Mouse (Mus musculus) heart, postnatal 4 days (tissue): ENCODE results near the gene Safb2. TPM values are rescaled to one million over a fixed set of nuclear protein-coding genes. Genes with fewer than 3 reads are reported as not detected.

ENCODE experiments used
- DNase-seq: peaks from one replicate; pipeline ENCODE4 v3.0.0; 2021
- total RNA-seq, 2 experiments: library from RNA; stranded (reverse); gene quantifications; 2 replicates each; pipeline ENCODE4 v1.2.3; 2021

Safb2 gene
- total RNA-seq, 2 experiments from 2014 or later: 69.2 to 70.0 TPM

- DNase-seq: peak; percentile 95
Observed at GRCm38 (mm10) chr17:56609452-56610171, 25.2 kb upstream of the Safb2 start, which contains the start of gene 2410015M20Rik. Gene 2410015M20Rik, minus strand, starts transcription at chr17:56609771.

GRCm38 (mm10) chr17:56608699-56609098 is 24.3 kb upstream of the Safb2 start:
- no peak for DNase-seq

- no peak for DNase-seq
Observed at GRCm38 (mm10) chr17:56607521-56608062, 23.2 kb upstream of the Safb2 start.

- no peak for DNase-seq
Observed at GRCm38 (mm10) chr17:56605431-56605830, 21.0 kb upstream of the Safb2 start.

- DNase-seq: no peak
Observed at GRCm38 (mm10) chr17:56604422-56604821, 20.0 kb upstream of the Safb2 start.

- no peak for DNase-seq
Observed at GRCm38 (mm10) chr17:56604070-56604380, 19.6 kb upstream of the Safb2 start.

GRCm38 (mm10) chr17:56603186-56604069 is 19.0 kb upstream of the Safb2 start:
- DNase-seq: no peak

GRCm38 (mm10) chr17:56593527-56594271 is 9.3 kb upstream of the Safb2 start:
- DNase-seq: peak; percentile 54

GRCm38 (mm10) chr17:56592553-56592952 is 8.2 kb upstream of the Safb2 start:
- DNase-seq: no peak

GRCm38 (mm10) chr17:56588921-56589320 is 4.5 kb upstream of the Safb2 start:
- DNase-seq: no peak

- no peak for DNase-seq
Observed at GRCm38 (mm10) chr17:56587773-56588172, 3.4 kb upstream of the Safb2 start.

- peak; percentile 61 for DNase-seq
Observed at GRCm38 (mm10) chr17:56585171-56585821, 911 bp upstream of the Safb2 start.

- DNase-seq: peak; percentile 47
Observed at GRCm38 (mm10) chr17:56583611-56584256, 651 bp downstream of the Safb2 start.

- no peak for DNase-seq
Observed at GRCm38 (mm10) chr17:56583071-56583470, 1.3 kb downstream of the Safb2 start.

GRCm38 (mm10) chr17:56572939-56573338 is 11.4 kb downstream of the Safb2 start:
- DNase-seq: no peak

- no peak for DNase-seq
Observed at GRCm38 (mm10) chr17:56572154-56572553, 12.2 kb downstream of the Safb2 start.

- no peak for DNase-seq
Observed at GRCm38 (mm10) chr17:56570287-56570686, 14.1 kb downstream of the Safb2 start.

- no peak for DNase-seq
Observed at GRCm38 (mm10) chr17:56567370-56567769, 17.0 kb downstream of the Safb2 start.

- DNase-seq: no peak
Observed at GRCm38 (mm10) chr17:56566918-56567317, 17.5 kb downstream of the Safb2 start.

- no peak for DNase-seq
Observed at GRCm38 (mm10) chr17:56566293-56566692, 18.1 kb downstream of the Safb2 start.

GRCm38 (mm10) chr17:56561866-56562265 is 22.5 kb downstream of the Safb2 start:
- DNase-seq: no peak

GRCm38 (mm10) chr17:56560131-56560530 is 24.3 kb downstream of the Safb2 start:
- no peak for DNase-seq
